Mouse (Mus musculus) ES-Bruce4 (cell line): ENCODE measurements around the gene Igf1r. TPM values are rescaled to one million over a fixed set of nuclear protein-coding genes. Genes with fewer than 3 reads are reported as not detected.

ENCODE experiments used
- H3K27ac ChIP-seq: 2 replicates; pipeline ENCODE4 v1.5.1; 2012; ENCODE audit warnings: low read length, inconsistent platforms; ENCODE audit not compliant: insufficient read depth
- H3K27me3 ChIP-seq: 2 replicates; pipeline ENCODE4 v1.6.1; 2012; ENCODE audit warnings: mild to moderate bottlenecking, low read length, inconsistent platforms; ENCODE audit not compliant: control insufficient read depth, poor library complexity, insufficient read depth, severe bottlenecking
- H3K36me3 ChIP-seq: 2 replicates; pipeline ENCODE4 v1.6.1; 2012; ENCODE audit warnings: inconsistent platforms, mild to moderate bottlenecking, low read length, moderate library complexity; ENCODE audit not compliant: control insufficient read depth, poor library complexity, insufficient read depth, severe bottlenecking
- H3K4me1 ChIP-seq: one replicate; pipeline ENCODE4 v1.8.1; 2011; ENCODE audit warnings: low read length; ENCODE audit not compliant: control insufficient read depth, insufficient read depth
- H3K4me3 ChIP-seq: 2 replicates; pipeline ENCODE4 v1.5.1; 2011; ENCODE audit warnings: low read depth, mild to moderate bottlenecking, low read length
- H3K9ac ChIP-seq: 2 replicates; pipeline ENCODE4 v1.6.1; 2012; ENCODE audit warnings: low read depth, mild to moderate bottlenecking, inconsistent platforms; ENCODE audit not compliant: poor library complexity, severe bottlenecking
- H3K9me3 ChIP-seq: replicated peaks from 2 replicates; pipeline ENCODE4 v1.6.1; 2012; ENCODE audit warnings: mild to moderate bottlenecking, low read length, inconsistent platforms; ENCODE audit not compliant: control insufficient read depth, poor library complexity, insufficient read depth, severe bottlenecking
- CTCF ChIP-seq: IDR thresholded peaks from one replicate; pipeline ENCODE4 v1.8.1; 2011; ENCODE audit warnings: low read depth, low read length
- EP300 ChIP-seq: IDR thresholded peaks from 2 replicates; pipeline ENCODE4 v1.6.1; 2011; ENCODE audit warnings: low read depth, low read length; ENCODE audit not compliant: insufficient read depth
- POLR2A ChIP-seq: IDR thresholded peaks from one replicate; pipeline ENCODE4 v1.8.1; 2011; ENCODE audit warnings: low read length; ENCODE audit not compliant: insufficient read depth
- polyA plus RNA-seq: library from polyadenylated mRNA; stranded (reverse); fragments of >200 nt; gene quantifications from 2 replicates; pipeline ENCODE4 v1.2.4, GENCODE M21; 2011; ENCODE audit warnings: low read depth; ENCODE audit not compliant: missing spikeins, insufficient read depth, insufficient read length

Igf1r gene
- polyA plus RNA-seq, 1 experiment, result 58.4 TPM

DNA sequence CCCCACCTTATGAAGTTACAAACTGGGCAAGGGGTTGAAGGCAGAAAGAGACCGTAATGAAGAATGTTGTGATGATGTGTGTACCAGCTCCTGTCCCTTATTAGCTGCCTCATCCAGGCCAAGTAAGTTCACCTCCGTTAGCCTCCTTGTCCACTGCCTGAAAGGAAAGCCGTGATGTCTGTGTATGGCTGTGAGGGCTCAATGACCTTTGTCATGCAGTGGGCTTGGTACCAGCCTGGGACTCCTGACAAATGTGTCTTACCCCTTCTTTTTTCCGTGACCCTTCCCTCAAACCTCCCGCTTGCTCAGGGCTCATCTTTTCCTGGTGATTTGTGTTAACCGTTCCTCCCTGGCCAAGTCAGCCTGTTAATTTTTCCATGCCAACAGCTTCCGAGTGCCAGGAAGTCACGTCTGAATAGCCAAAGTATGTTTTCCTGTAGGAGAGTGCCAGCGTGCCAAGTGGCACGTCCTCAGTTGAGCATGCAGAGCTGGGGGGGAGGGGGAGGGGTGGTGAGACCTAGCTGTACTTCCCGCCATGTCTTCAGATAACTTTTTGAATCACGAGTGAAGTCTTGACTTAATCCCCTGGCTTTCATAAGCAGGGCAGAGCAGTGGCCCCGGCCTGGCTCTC lies 178.4 kb downstream of the Igf1r start:
- H3K27me3 ChIP-seq, result no peaks in the 10 kb centered on the region
- no peak overlapping the region for H3K4me3 ChIP-seq
- peaks cover 4% of the 10 kb centered on the region for H3K4me1 ChIP-seq
- H3K9me3 ChIP-seq, result no peaks in the 10 kb centered on the region
- no peaks in the 10 kb centered on the region for H3K36me3 ChIP-seq
- H3K27ac ChIP-seq, result no peak overlapping the region
- no peak overlapping the region for H3K9ac ChIP-seq
- no peak for TF ChIP-seq EP300
- no peak for TF ChIP-seq CTCF
- TF ChIP-seq POLR2A, result no peak

GRCm38 (mm10) chr7:68133679-68134078 lies 181.1 kb downstream of the Igf1r start:
- TF ChIP-seq POLR2A (no peak), CTCF (no peak), EP300 (no peak)
- Histone ChIP-seq H3K9me3 (no peaks in the 10 kb centered on the region), H3K4me1 (peaks cover 4% of the 10 kb centered on the region), H3K9ac (no peak overlapping the region), H3K27ac (no peak overlapping the region), H3K4me3 (no peak overlapping the region), H3K27me3 (no peaks in the 10 kb centered on the region), H3K36me3 (no peaks in the 10 kb centered on the region)

DNA sequence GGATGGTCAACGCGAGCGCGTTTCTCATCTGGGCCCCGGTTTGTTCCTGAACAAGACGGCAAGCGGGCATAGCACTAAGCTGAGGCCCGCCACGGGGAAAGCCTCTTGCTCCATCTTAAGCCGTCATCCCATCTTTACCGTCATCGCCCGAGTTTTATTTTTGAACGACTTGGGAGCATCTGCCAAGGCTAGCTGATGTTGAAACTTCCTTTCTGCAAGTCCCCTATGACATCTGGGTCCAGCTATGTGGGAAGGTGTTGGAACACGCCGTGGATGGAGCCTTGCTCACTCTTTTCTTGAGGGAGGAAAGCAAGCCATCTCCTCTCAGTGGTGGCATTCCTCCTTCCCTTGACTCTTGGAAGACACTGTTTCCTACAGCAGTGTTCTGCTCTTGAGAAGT lies 182.3 kb downstream of the Igf1r start:
- Histone ChIP-seq H3K9ac (no peak overlapping the region), H3K36me3 (no peaks in the 10 kb centered on the region), H3K9me3 (no peaks in the 10 kb centered on the region), H3K4me3 (no peak overlapping the region), H3K27me3 (no peaks in the 10 kb centered on the region), H3K4me1 (peaks cover 4% of the 10 kb centered on the region), H3K27ac (no peak overlapping the region)
- TF ChIP-seq POLR2A (no peak), EP300 (no peak), CTCF (no peak)

DNA sequence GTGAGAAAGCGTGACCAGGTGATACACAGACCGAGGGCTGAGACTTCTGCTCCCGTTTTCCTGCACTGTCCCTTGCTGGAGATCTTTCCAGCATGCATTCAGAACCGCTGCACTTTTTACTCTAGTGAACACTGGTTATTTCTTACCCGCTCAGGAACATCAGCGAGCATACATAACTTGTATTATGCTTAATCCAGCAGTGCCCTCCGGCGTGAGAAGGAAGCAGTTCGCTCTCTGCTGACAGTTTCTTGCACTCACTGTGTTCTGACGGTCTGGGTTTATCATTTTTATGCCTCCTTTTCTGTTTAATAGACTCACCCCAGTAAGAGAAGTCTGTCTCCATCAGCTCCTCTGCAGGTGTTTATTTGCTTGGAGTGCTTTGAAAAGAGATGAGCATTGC lies 183.4 kb downstream of the Igf1r start:
- no peaks in the 10 kb centered on the region for H3K36me3 ChIP-seq
- peaks cover 3% of the 10 kb centered on the region for H3K4me1 ChIP-seq
- H3K27ac ChIP-seq, result no peak overlapping the region
- H3K4me3 ChIP-seq, result no peak overlapping the region
- no peak overlapping the region for H3K9ac ChIP-seq
- TF ChIP-seq POLR2A (no peak), CTCF (no peak), EP300 (no peak)
- H3K9me3 ChIP-seq, result no peaks in the 10 kb centered on the region
- no peaks in the 10 kb centered on the region for H3K27me3 ChIP-seq

DNA sequence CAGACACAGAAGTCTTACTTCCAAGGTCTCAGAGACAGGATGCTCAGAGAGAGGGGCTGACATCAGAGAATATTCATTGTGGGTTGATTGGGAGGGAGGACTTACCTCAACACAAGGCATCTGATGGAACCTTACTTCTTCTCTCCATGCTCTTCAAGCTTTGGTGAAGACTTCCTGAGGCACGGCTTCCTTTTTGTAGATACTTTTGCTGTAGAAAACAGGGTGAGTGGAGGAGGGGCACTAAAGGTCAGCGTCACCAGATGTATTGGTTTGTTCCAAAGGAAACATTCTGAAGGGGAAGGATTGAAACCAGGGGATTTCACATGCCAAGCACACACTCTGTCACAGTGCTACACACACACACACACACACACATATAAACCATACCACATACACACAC lies 186.8 kb downstream of the Igf1r start:
- no peaks in the 10 kb centered on the region for H3K4me1 ChIP-seq
- no peak overlapping the region for H3K27ac ChIP-seq
- TF ChIP-seq EP300, result no peak
- H3K9ac ChIP-seq, result no peak overlapping the region
- H3K27me3 ChIP-seq, result no peaks in the 10 kb centered on the region
- no peaks in the 10 kb centered on the region for H3K9me3 ChIP-seq
- H3K4me3 ChIP-seq, result no peak overlapping the region
- H3K36me3 ChIP-seq, result no peaks in the 10 kb centered on the region

GRCm38 (mm10) chr7:68140041-68140807 lies 187.6 kb downstream of the Igf1r start:
- no peaks in the 10 kb centered on the region for H3K27me3 ChIP-seq
- no peak overlapping the region for H3K27ac ChIP-seq
- TF ChIP-seq EP300 (no peak), POLR2A (no peak), CTCF (no peak)

More at GRCm38 (mm10) chr7:68140041-68140807, 187.6 kb downstream of the Igf1r start:
- H3K9me3 ChIP-seq, result no peaks in the 10 kb centered on the region
- H3K36me3 ChIP-seq, result no peaks in the 10 kb centered on the region
- no peak overlapping the region for H3K9ac ChIP-seq
- H3K4me1 ChIP-seq, result no peaks in the 10 kb centered on the region
- H3K4me3 ChIP-seq, result no peak overlapping the region
